Mouse (Mus musculus) sigmoid colon, adult 10 weeks (tissue): ENCODE results near the gene Rhox3h. TPM values are rescaled to one million over a fixed set of nuclear protein-coding genes. Genes with fewer than 3 reads are reported as not detected.

Experiments
- polyA plus RNA-seq: library from polyadenylated mRNA; stranded (reverse); fragments of 350-450 nt; fragmentation: Illumina TruSeq; extraction: RNeasy Lipid Tissue Mini Kit (QIAGEN cat#74804); gene quantifications from one replicate; pipeline ENCODE4 v1.2.3, GENCODE M21; 2014; ENCODE audit warnings: low read depth, low replicate concordance

Rhox3h gene
- not detected for polyA plus RNA-seq

GRCm38 (mm10) chrX:37668664-37669063 is at the start of gene Rhox3h:
Gene Rhox3h (minus strand): TSS chrX:37668764.

GRCm38 (mm10) chrX:37673177-37673576 is 4.6 kb upstream of the Rhox3h start, which contains the start of gene Rhox2h:
Gene Rhox2h (minus strand): TSS chrX:37673277.

GRCm38 (mm10) chrX:37651227-37651626 is 17.3 kb downstream of the Rhox3h start, which contains the start of gene Rhox4g:
Gene Rhox4g (minus strand): TSS chrX:37651327.

GRCm38 (mm10) chrX:37643370-37643769 is 25.2 kb downstream of the Rhox3h start, which contains the start of gene Rhox2g:
Gene Rhox2g (minus strand): TSS chrX:37643470.

GRCm38 (mm10) chrX:37628512-37628911 is 40.1 kb downstream of the Rhox3h start, which contains the start of gene Rhox3g:
Gene Rhox3g (minus strand): TSS chrX:37628612.

Other genes starting within 250 kb of the Rhox3h start
- not detected for gene Rhox4b, start 236.3 kb downstream of the Rhox3h start, polyA plus RNA-seq
- gene Rhox2c, start 215.1 kb downstream of the Rhox3h start, polyA plus RNA-seq = not detected
- not detected for gene Rhox3c, start 210.2 kb downstream of the Rhox3h start, polyA plus RNA-seq
- not detected for gene Rhox4c, start 188.4 kb downstream of the Rhox3h start, polyA plus RNA-seq
- not detected for gene Rhox2d, start 175.3 kb downstream of the Rhox3h start, polyA plus RNA-seq
- not detected for gene Rhox4d, start 154.4 kb downstream of the Rhox3h start, polyA plus RNA-seq
- gene Rhox2e, start 138.3 kb downstream of the Rhox3h start, polyA plus RNA-seq = not detected
- not detected for gene Rhox3e, start 126.7 kb downstream of the Rhox3h start, polyA plus RNA-seq
- gene Rhox4e, start 111.4 kb downstream of the Rhox3h start, polyA plus RNA-seq = not detected
- not detected for gene Rhox2f, start 97.4 kb downstream of the Rhox3h start, polyA plus RNA-seq
- gene Rhox3f, start 87.8 kb downstream of the Rhox3h start, polyA plus RNA-seq = not detected
- not detected for gene Rhox4f, start 61.1 kb downstream of the Rhox3h start, polyA plus RNA-seq
- gene Rhox3g, start 40.2 kb downstream of the Rhox3h start, polyA plus RNA-seq = not detected
- gene Rhox2g, start 25.3 kb downstream of the Rhox3h start, polyA plus RNA-seq = not detected
- not detected for gene Rhox4g, start 17.4 kb downstream of the Rhox3h start, polyA plus RNA-seq
- gene Rhox2h, start 4.5 kb upstream of the Rhox3h start, polyA plus RNA-seq = not detected
- gene Rhox5, start 136.1 kb upstream of the Rhox3h start, polyA plus RNA-seq = not detected
- not detected for gene Rhox6, start 158.1 kb upstream of the Rhox3h start, polyA plus RNA-seq
- gene Rhox7a, start 162.9 kb upstream of the Rhox3h start, polyA plus RNA-seq = not detected
- gene Rhox8, start 210.2 kb upstream of the Rhox3h start, polyA plus RNA-seq = not detected
- not detected for gene Rhox7b, start 228.5 kb upstream of the Rhox3h start, polyA plus RNA-seq
- not detected for gene Rhox9, start 233.0 kb upstream of the Rhox3h start, polyA plus RNA-seq